Comparison of ENCODE assay signal across 8 mouse cellular contexts in the genomic region with DNA sequence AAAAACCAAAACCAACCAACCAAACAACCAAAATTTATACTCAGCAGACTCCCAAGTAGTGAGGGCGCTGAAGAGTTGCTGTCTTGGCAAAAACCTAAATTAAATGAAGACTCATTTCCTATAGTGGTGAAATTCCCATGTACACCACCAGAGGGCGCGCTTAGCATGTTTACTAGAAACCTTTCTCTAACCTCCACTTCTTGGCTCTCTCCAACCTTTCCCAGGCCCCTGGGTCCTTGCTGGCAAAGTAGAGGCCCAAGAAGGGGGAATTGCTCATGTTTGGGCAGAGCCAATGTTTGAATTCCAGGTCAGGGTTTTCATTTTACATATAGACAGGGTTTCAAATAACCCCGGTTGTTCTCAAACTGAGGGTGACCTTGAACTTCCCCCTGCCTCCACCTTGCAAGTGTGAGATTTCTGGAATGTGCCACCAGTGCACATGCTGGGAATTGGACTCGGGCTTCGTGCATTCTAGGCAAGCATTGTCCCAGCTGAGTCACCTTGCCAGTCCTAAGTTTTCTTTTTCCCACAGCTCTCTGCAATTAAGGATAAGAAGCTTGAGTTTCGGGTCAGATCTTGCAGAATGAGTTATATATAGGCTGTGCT. TPM values are rescaled to one million over a fixed set of nuclear protein-coding genes. Genes with fewer than 3 reads are reported as not detected.
DNase-seq lines count a peak whose midpoint lies in the region; ATAC-seq lines count a peak whose summit lies in the region.

No protein-coding gene starts in this region.

- H3K36me3 ChIP-seq in intestine, embryonic 16.5 days (ENCODE audit: control insufficient read depth, insufficient read depth, low read length): no peaks in the 10 kb centered on the region
- no peaks in the 10 kb centered on the region for H3K36me3 ChIP-seq in limb, embryonic 13.5 days

- H3K4me3 ChIP-seq in intestine, embryonic 16.5 days (ENCODE audit: low read length): no peak overlapping the region
- no peak overlapping the region for H3K4me3 ChIP-seq in limb, embryonic 13.5 days

- peaks cover 12% of the 10 kb centered on the region for H3K4me1 ChIP-seq in intestine, embryonic 16.5 days (ENCODE audit: control insufficient read depth, insufficient read depth, low read length)
- peaks cover 15% of the 10 kb centered on the region for H3K4me1 ChIP-seq in limb, embryonic 13.5 days

- H3K27ac ChIP-seq in intestine, embryonic 16.5 days (ENCODE audit: low read length): no peak overlapping the region
- H3K27ac ChIP-seq in limb, embryonic 13.5 days: peak overlapping the region; percentile 67

- no peaks in the 10 kb centered on the region for H3K27me3 ChIP-seq in intestine, embryonic 16.5 days (replicated peaks; ENCODE audit: control insufficient read depth, insufficient read depth, low read length)
- H3K27me3 ChIP-seq in limb, embryonic 13.5 days: no peaks in the 10 kb centered on the region

- peak; percentile 32; the same call in 1 of the 2 replicates for ATAC-seq in intestine, embryonic 16.5 days
- no peak for ATAC-seq in limb, embryonic 13.5 days (ENCODE audit: low FRiP score, low read depth)

- no peaks in the 10 kb centered on the region for H3K9me3 ChIP-seq in intestine, embryonic 16.5 days (ENCODE audit: control insufficient read depth, low read length)
- H3K9me3 ChIP-seq in limb, embryonic 13.5 days: no peaks in the 10 kb centered on the region

- H3K9ac ChIP-seq in intestine, embryonic 16.5 days (ENCODE audit: low read depth, low read length): no peak overlapping the region
- no peak overlapping the region for H3K9ac ChIP-seq in limb, embryonic 13.5 days

- DNase-seq in 3134 (ENCODE audit: extremely low read depth, insufficient read length, low spot score) (peak; percentile 38), ES-CJ7 (ENCODE audit: low read depth, low spot score) (peak; percentile 74)
- peak; percentile 79 for DNase-seq in cerebellum, adult 8-10 months
- peak; percentile 83 for DNase-seq in gastrocnemius, postnatal 10 days
- DNase-seq in ovary, postnatal 14 days (ENCODE audit: low spot score): peak; percentile 68
- DNase-seq in thymus, postnatal 0 days (ENCODE audit: low spot score): peak; percentile 77

- 43% methylated on average over 7 of the region's 7 CpGs for WGBS in intestine, embryonic 16.5 days
- 34% methylated on average over 7 of the region's 7 CpGs for WGBS in limb, embryonic 13.5 days

- no peak overlapping the region for H3K4me2 ChIP-seq in intestine, embryonic 16.5 days (ENCODE audit: low read depth, low read length)
- H3K4me2 ChIP-seq in limb, embryonic 13.5 days (replicated peaks): no peak overlapping the region

RNA-seq across cellular contexts. Expression of a gene that starts 3.0 kb away (rescaled TPM):
- 10 to 100 TPM; 58.2 to 84.6 TPM for total RNA-seq in gastrocnemius, postnatal 10 days (2021)
- 0.06 and 0.07 TPM in 2 replicates for polyA plus RNA-seq in intestine, embryonic 16.5 days (2015; fragmentation: Nextera tagmentation; extraction: Ambion mirVana)
- polyA plus RNA-seq in limb, embryonic 13.5 days (2015; fragmentation: Nextera tagmentation; extraction: Ambion mirVana): 0.70 and 1.0 TPM in 2 replicates
- polyA plus RNA-seq in thymus, postnatal 0 days (2015; fragmentation: Nextera tagmentation; extraction: Ambion mirVana): 0.09 TPM in 1 of 2 replicates, not detected in the other

RNA-seq across cellular contexts. Expression of a gene that starts 35.9 kb away (rescaled TPM):
- total RNA-seq in gastrocnemius, postnatal 10 days (2021): 1 to 10 TPM; 2.6 to 3.4 TPM
- polyA plus RNA-seq in intestine, embryonic 16.5 days (2015; fragmentation: Nextera tagmentation; extraction: Ambion mirVana): 5.0 and 5.1 TPM in 2 replicates
- polyA plus RNA-seq in limb, embryonic 13.5 days (2015; fragmentation: Nextera tagmentation; extraction: Ambion mirVana): 4.5 and 6.4 TPM in 2 replicates
- polyA plus RNA-seq in thymus, postnatal 0 days (2015; fragmentation: Nextera tagmentation; extraction: Ambion mirVana): 41.3 and 43.3 TPM in 2 replicates

RNA-seq across cellular contexts. Expression of a gene that starts 49.3 kb away (rescaled TPM):
- total RNA-seq in gastrocnemius, postnatal 10 days (2021): 1 to 10 TPM; 2.0 to 3.2 TPM
- polyA plus RNA-seq in intestine, embryonic 16.5 days (2015; fragmentation: Nextera tagmentation; extraction: Ambion mirVana): 8.3 and 9.2 TPM in 2 replicates
- 10.2 and 11.0 TPM in 2 replicates for polyA plus RNA-seq in limb, embryonic 13.5 days (2015; fragmentation: Nextera tagmentation; extraction: Ambion mirVana)
- 4.0 and 4.3 TPM in 2 replicates for polyA plus RNA-seq in thymus, postnatal 0 days (2015; fragmentation: Nextera tagmentation; extraction: Ambion mirVana)
